Mouse (Mus musculus) ovary, adult 2 months (tissue): ENCODE data around the gene Abcf1. TPM values are rescaled to one million over a fixed set of nuclear protein-coding genes. Genes with fewer than 3 reads are reported as not detected.

Experiments used
- polyA plus RNA-seq: library from polyadenylated mRNA; depleted of rRNA; stranded (reverse); fragments of >200 nt; gene quantifications from 2 replicates; pipeline ENCODE4 v1.2.3, GENCODE M21; 2012; rRNA removed

The Abcf1 gene
- 92.0 and 103 TPM in 2 replicates for polyA plus RNA-seq

DNA sequence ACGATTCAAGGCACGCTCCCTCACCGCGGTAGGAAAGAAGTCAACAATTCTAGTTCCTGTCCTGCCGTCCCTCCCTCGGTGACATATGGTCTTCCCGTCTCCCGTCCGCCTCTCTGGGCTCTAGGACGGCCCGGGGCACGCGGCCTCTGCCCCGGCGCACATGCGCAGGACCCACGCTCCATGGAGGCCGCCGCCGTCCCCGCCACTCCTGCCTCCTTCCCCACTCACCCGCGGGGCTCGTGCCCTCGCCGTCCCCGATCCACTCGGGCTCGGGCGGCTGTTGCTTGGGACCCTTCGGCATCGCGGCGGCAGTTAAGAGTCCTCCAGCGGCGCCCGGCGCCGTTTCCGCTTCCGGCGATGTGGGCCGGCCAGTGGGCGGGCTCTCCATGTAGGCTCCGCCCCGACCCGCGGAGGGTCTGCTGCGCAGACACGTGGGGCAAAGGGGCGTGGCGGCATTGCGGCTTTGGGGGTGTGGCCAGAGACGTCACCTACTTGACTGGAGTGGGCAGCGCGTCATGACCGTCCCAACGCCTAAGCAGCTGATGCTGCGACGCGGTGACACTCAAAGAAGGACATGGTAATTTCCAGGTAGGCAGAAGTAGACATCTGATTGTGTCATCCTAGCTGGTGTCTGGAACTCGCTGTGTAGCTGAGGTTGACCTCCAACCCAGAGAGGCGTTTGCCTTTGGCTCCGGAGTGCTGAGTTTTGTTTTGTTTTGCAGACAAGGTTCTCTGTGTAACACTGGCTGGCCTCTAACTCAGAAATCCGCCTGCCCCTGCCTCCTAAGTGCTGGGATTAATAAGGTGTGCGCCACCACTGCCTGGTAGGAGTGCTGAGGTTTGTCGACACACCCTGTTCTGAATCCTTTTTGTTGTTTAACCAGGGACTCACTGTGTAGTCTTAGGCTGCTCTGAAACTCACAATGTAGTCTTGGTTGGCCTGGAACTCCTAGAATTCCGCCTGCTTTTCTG lies at the start of gene Abcf1:
TSS of gene Abcf1 (minus strand) at position 344 of the 972 bp plus-strand sequence.

DNA sequence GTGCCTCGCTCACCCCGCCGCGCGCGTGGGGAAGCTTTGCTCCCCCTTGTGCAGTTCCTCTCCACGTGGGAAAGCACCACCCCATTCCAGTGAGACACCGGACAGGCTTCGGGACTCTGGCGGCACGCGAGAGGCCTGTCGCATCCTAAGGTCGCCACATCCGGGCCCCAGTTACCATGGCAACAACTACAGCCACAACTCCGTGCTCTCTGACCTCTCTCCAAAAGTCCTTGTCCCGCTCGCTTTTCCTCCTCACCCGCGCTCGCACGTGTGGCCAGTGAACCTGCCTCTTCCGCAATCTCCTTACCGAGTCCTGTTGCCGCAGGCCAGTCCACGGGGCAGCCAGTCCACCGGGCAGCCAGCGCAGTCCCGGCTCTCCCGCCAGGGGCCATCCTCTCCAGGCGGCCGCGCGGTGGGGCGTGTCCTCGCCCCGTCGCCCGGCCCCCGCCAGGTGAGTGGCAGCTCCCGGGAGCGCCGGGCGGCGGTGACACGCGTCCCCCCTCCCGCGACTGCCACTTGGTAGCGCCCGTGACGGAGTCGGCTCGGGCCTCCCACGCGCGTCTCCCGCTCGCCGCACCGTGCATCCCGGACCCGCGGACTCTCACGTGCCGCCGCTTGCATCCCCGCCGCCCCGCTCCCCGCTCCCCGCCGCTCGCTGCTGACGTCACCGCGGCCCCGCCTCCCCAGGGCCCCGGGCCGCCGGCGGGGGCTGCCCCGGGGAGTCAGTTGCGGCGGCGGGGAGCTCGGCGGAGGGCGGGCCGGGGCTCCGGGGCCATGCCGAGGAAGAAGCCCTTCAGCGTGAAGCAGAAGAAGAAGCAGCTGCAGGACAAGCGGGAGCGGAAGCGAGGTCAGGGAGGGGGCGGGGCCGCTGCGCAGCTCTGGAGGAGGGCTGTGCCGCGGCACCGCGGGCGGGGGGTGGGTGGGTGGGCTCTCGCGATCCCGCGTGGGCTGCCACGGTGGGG lies 10.1 kb upstream of the Abcf1 start, which contains the start of the genes Gnl1 and Prr3:
TSS of gene Gnl1 (plus strand) at position 451 of the 962 bp plus-strand sequence.
TSS of gene Prr3 (minus strand) at position 836 of the 962 bp plus-strand sequence.

DNA sequence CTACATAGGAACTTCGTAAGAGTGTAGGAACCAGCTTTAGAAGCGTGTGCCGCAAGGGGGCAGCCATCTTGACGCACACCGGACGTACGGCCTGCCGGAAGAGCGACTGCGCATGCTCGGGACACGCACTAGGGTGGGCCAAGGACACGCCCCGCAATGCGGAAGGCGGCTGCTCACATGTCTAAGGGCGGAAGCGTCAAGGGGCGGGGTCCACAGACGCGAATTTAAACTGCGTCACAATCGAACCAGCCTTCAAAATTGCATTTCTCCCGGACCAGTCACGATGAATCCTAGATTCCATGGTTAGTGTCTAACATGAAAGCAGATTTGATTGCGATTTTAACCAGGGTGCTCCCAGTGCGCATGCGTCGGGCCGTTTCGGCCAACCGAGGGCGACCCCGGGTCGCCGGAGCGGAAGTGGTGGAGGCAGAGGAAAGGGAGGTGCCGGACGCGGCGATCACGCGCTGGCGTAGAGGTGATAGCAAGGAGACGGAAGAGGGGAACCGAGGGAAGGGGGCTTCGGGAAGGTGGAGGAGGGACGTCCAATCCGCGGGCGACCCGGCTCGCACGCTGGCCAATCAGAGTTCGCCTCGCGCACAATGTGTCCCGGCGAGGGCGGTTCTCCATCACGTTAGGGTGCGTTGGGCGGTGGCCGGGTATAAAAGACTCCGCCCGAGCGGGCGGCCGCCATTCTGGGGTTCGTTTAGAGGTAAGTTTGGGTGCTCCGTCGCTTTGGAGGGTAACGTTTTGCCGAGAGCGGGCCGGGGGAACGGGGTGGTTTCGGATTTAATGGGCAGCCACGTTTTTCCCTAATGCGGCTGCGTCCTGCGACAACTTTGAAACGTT lies 53.0 kb downstream of the Abcf1 start, which contains the start of the genes Mrps18b and Ppp1r10:
TSS of gene Mrps18b (minus strand) at position 93 of the 846 bp plus-strand sequence.
TSS of gene Ppp1r10 (plus strand) at position 138 of the 846 bp plus-strand sequence.

GRCm38 (mm10) chr17:35909919-35910369 lies 59.6 kb downstream of the Abcf1 start, which contains the start of gene Atat1:
Gene Atat1, minus strand, starts transcription at chr17:35910075.

Other genes with a start within 250 kb of the Abcf1 start
- 47.8 and 66.0 TPM in 2 replicates for gene Ier3, start 148.1 kb downstream of the Abcf1 start, polyA plus RNA-seq
- 78.1 and 82.9 TPM in 2 replicates for gene Flot1, start 146.5 kb downstream of the Abcf1 start, polyA plus RNA-seq
- gene Tubb5, start 131.5 kb downstream of the Abcf1 start, polyA plus RNA-seq: 710 and 975 TPM in 2 replicates
- gene Mdc1, start 128.2 kb downstream of the Abcf1 start, polyA plus RNA-seq: 8.5 and 10.1 TPM in 2 replicates
- gene Nrm, start 108.4 kb downstream of the Abcf1 start, polyA plus RNA-seq: 26.5 and 32.4 TPM in 2 replicates
- 41.5 and 48.5 TPM in 2 replicates for gene Ppp1r18, start 104.2 kb downstream of the Abcf1 start, polyA plus RNA-seq
- gene Dhx16, start 89.9 kb downstream of the Abcf1 start, polyA plus RNA-seq: 84.3 and 95.7 TPM in 2 replicates
- 43.5 and 45.4 TPM in 2 replicates for gene 2310061I04Rik, start 72.3 kb downstream of the Abcf1 start, polyA plus RNA-seq
- gene Atat1, start 59.7 kb downstream of the Abcf1 start, polyA plus RNA-seq: 124 and 129 TPM in 2 replicates
- 85.0 and 105 TPM in 2 replicates for gene Mrps18b, start 53.4 kb downstream of the Abcf1 start, polyA plus RNA-seq
- gene Ppp1r10, start 53.3 kb downstream of the Abcf1 start, polyA plus RNA-seq: 41.0 and 47.6 TPM in 2 replicates
- gene Gnl1, start 10.1 kb upstream of the Abcf1 start, polyA plus RNA-seq: 33.9 and 37.8 TPM in 2 replicates
- gene Prr3, start 10.5 kb upstream of the Abcf1 start, polyA plus RNA-seq: 33.3 and 37.1 TPM in 2 replicates
- gene H2-T24, start 50.8 kb upstream of the Abcf1 start, polyA plus RNA-seq: 0.67 and 2.2 TPM in 2 replicates
- 139 and 154 TPM in 2 replicates for gene H2-T23, start 63.1 kb upstream of the Abcf1 start, polyA plus RNA-seq
- 38.3 and 50.5 TPM in 2 replicates for gene H2-T22, start 73.0 kb upstream of the Abcf1 start, polyA plus RNA-seq
- gene Gm6034, start 73.2 kb upstream of the Abcf1 start, polyA plus RNA-seq: not detected in 2 replicates
- gene Gm11127, start 88.6 kb upstream of the Abcf1 start, polyA plus RNA-seq: 0.26 and 0.37 TPM in 2 replicates
- gene Gm19684, start 151.9 kb upstream of the Abcf1 start, polyA plus RNA-seq: 0.18 TPM in 1 of 2 replicates, not detected in the other
- gene Gm7030, start 159.7 kb upstream of the Abcf1 start, polyA plus RNA-seq: not detected in 2 replicates
- gene Gm8909, start 198.8 kb upstream of the Abcf1 start, polyA plus RNA-seq: 0.24 TPM in 1 of 2 replicates, not detected in the other
- gene H2-T3, start 220.5 kb upstream of the Abcf1 start, polyA plus RNA-seq: 0.09 and 0.10 TPM in 2 replicates